Mouse (Mus musculus) liver, adult 2 months (tissue): ENCODE data around the gene Cldn34c1. TPM values are rescaled to one million over a fixed set of nuclear protein-coding genes. Genes with fewer than 3 reads are reported as not detected.
A peak's percentile ranks its signal among the peaks of the same experiment; 100 is the strongest.
"Not testable (repeated sequence)": the region's sequence is repeated elsewhere in the genome, so short reads cannot be mapped to it uniquely, and the experiment has no call there.

Experiments
- DNase-seq: peaks from one replicate; pipeline ENCODE4 v3.0.0-alpha.2; 2011; ENCODE audit warnings: low read depth, low spot score; ENCODE audit errors: extremely low read depth
- H3K27ac ChIP-seq: fragments of 200-500 bp; replicated peaks from 2 replicates; pipeline ENCODE4 v1.5.1; 2012; ENCODE audit warnings: low read depth, mild to moderate bottlenecking, control low read depth, inconsistent platforms, low read length; ENCODE audit not compliant: insufficient read depth
- H3K27me3 ChIP-seq: fragments of 200-500 bp; 2 replicates; pipeline ENCODE4 v1.6.1; 2012; ENCODE audit warnings: mild to moderate bottlenecking, moderate library complexity, low read length, inconsistent platforms; ENCODE audit not compliant: control insufficient read depth, insufficient read depth
- H3K36me3 ChIP-seq: fragments of 200-500 bp; 2 replicates; pipeline ENCODE4 v1.6.1; 2012; ENCODE audit warnings: low read length, inconsistent platforms; ENCODE audit not compliant: control insufficient read depth, insufficient read depth
- H3K4me1 ChIP-seq: fragments of 200-500 bp; 2 replicates; pipeline ENCODE4 v1.6.1; 2011; ENCODE audit warnings: low read length; ENCODE audit not compliant: control insufficient read depth, insufficient read depth
- H3K4me3 ChIP-seq: fragments of 200-500 bp; 2 replicates; pipeline ENCODE4 v1.5.1; 2011; ENCODE audit warnings: low read depth, mild to moderate bottlenecking, control low read depth, low read length, moderate library complexity; ENCODE audit not compliant: insufficient read depth
- H3K79me2 ChIP-seq: fragments of 200-500 bp; 2 replicates; pipeline ENCODE4 v1.6.1; 2012; ENCODE audit warnings: inconsistent platforms, mild to moderate bottlenecking, low read length, moderate library complexity; ENCODE audit not compliant: control insufficient read depth, insufficient read depth
- H3K9ac ChIP-seq: fragments of 200-500 bp; 2 replicates; pipeline ENCODE4 v1.6.1; 2012; ENCODE audit warnings: low read depth, mild to moderate bottlenecking, control low read depth, inconsistent platforms, low read length
- CTCF ChIP-seq: fragments of 200-500 bp; IDR thresholded peaks from 2 replicates; pipeline ENCODE4 v1.5.1; 2011; ENCODE audit warnings: low read depth, low read length, control low read depth
- POLR2A ChIP-seq: fragments of 200-500 bp; IDR thresholded peaks from 2 replicates; pipeline ENCODE4 v1.6.1; 2011; ENCODE audit warnings: low read length, control low read depth; ENCODE audit not compliant: insufficient read depth; ENCODE audit errors: extremely low read depth
- WGBS: fragments of 180-500 bp; shearing (Covaris S2); methylation state at CpG from one replicate; pipeline ENCODE4 v1.1.7; 2018; 5-methylcytosine and 5-hydroxymethylcytosine counted together
- polyA plus RNA-seq: library from polyadenylated mRNA; depleted of rRNA; stranded (reverse); fragments of >200 nt; gene quantifications from 2 replicates; pipeline ENCODE4 v1.2.3, GENCODE M21; 2012; rRNA removed
- total RNA-seq: library from RNA; depleted of rRNA; stranded (reverse); fragments of >200 nt; gene quantifications from 2 replicates; pipeline ENCODE4 v1.2.3, GENCODE M21; 2014; rRNA removed

Gene Cldn34c1
- total RNA-seq, result 1.6 and 2.2 TPM in 2 replicates
- 0.62 and 0.75 TPM in 2 replicates for polyA plus RNA-seq

DNA sequence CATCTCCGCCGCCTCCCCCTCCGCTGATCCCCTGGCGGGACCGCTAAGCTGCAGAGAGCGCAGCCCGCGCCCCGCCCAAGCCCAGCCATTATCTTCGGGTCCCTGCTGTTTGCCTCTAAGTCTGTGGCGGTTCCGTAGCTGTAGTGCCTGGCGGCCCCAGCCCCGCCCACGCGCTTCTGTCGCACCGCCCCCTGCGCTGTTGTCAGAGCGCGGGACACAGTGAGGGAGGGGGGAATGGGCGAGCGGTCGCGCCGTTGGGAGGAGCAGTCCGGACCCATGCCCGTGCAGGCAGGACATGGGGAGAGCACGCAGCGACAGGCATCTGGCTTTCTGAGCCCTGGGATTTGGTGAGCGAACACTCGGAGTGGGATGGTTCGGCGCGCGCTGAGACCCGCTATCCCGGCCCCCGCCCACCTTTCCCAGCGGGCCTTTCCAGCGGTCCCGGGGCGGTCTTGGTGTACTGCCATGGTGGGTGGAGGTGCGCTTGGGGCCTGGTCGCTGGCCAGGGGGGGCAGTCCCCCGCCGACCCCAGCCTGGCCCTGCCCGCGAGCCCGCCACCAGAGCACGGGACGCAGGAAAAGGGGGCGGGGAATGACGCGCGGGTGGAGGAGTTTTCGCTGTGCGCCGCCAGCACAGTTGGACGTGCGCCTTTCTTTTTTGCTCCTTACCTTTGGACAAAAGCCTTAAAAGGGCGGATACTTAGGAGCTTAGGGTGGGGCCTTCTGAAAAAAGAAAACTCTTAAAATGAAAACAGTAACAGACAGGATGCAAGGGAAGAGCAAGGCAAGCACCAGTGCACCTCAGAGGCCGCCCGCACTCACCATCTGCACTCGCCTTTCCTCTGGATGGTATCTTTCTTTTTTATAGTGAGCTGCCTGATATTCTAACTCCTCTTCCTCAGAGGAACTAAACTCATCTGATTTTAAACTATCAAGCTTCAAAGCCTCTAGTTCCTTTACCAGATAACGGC, at the start of gene Cldn34c1:
Gene Cldn34c1, plus strand, starts transcription at position 205 of the 970 bp plus-strand sequence.
- H3K4me3 ChIP-seq, result peak within 1 kb of the TSS; percentile 67
- H3K27me3 ChIP-seq, result no peaks in the 10 kb centered on the region
- peak within 1 kb of the TSS; percentile 84 for H3K9ac ChIP-seq
- 2% methylated on average over 61 of the region's 66 CpGs for WGBS
- no peaks in the 10 kb centered on the region for H3K4me1 ChIP-seq
- peak within 1 kb of the TSS; percentile 70 for H3K27ac ChIP-seq
- DNase-seq, result peak; percentile 61
- no peaks in the 10 kb centered on the region for H3K79me2 ChIP-seq
- H3K36me3 ChIP-seq, result no peaks in the 10 kb centered on the region
- no peak for TF ChIP-seq POLR2A
- no peak for TF ChIP-seq CTCF

- Histone ChIP-seq H3K4me1 (no peaks in the 10 kb centered on the region), H3K4me3 (no peak overlapping the region), H3K9ac (no peak overlapping the region), H3K79me2 (no peaks in the 10 kb centered on the region), H3K27me3 (no peaks in the 10 kb centered on the region), H3K36me3 (no peaks in the 10 kb centered on the region), H3K27ac (no peak overlapping the region)
- WGBS, result 76% methylated on average over 3 of the region's 3 CpGs
- no peak for DNase-seq
- TF ChIP-seq POLR2A (no peak), CTCF (no peak)
Measured at GRCm38 (mm10) chrX:123087441-123087840, 15.9 kb upstream of the Cldn34c1 start.

- WGBS, result 6% methylated on average over 5 of the region's 5 CpGs
- peak overlapping the region; percentile 76 for H3K9ac ChIP-seq
- not testable (repeated sequence) for H3K4me1 ChIP-seq, H3K36me3 ChIP-seq, H3K27me3 ChIP-seq, H3K79me2 ChIP-seq
- peak overlapping the region; percentile 67 for H3K4me3 ChIP-seq
- DNase-seq, result peak; percentile 27
- peak overlapping the region; percentile 59; the same call in 1 of the 2 replicates for H3K27ac ChIP-seq
Measured at GRCm38 (mm10) chrX:123102806-123103205, 489 bp upstream of the Cldn34c1 start.

DNA sequence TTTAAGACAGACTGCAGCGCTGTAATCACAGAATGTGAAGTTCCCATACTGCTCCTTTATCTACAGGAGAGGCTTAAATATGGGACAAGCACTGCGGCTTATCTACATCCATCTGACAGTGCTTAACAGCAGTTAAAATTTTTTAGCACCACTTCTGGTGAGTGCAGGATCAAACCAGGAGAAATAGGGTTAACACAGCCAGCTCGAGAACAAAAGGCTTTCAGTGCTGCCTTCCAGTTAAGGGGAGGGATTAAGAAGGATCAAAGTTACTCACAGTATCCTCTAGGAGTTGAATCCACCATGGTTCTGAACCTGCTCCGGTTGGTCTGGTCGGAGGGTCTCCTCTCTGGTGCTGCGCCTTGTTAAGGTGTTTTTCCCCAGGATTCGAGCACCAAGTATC, 1.4 kb downstream of the Cldn34c1 start:
- 27% methylated on average over 7 of the region's 7 CpGs for WGBS
- DNase-seq, H3K27ac ChIP-seq, H3K4me1 ChIP-seq, H3K79me2 ChIP-seq, H3K36me3 ChIP-seq, H3K9ac ChIP-seq, H3K27me3 ChIP-seq, H3K4me3 ChIP-seq: not testable (repeated sequence)

DNA sequence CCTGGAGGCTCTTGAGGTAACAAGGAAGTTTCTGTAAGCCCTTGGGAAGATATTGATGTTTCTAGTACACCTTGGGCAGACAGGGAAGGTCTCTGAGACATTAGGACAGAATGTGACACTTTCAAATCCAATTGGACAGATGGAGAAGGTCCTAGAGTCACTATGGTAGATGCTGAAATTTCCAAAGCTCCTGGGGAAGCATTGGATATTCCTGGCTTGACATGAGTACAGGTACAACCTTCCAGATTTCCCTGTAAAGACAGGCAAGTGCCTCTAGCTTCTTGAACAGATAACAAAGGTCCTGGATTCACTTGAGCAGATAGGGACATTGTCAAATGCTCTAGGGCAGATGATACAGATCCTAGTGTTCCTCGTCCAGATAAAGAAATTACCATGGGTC, 119.1 kb downstream of the Cldn34c1 start, which contains the start of gene Srsx:
Gene Srsx, minus strand, starts transcription at position 101 of the 400 bp plus-strand sequence.
- 20% methylated on average over 1 of the region's 1 CpGs for WGBS
- not testable (repeated sequence) for H3K9ac ChIP-seq, H3K36me3 ChIP-seq, H3K4me3 ChIP-seq, H3K27ac ChIP-seq, H3K4me1 ChIP-seq, H3K27me3 ChIP-seq, DNase-seq, H3K79me2 ChIP-seq

Other genes starting within 250 kb of the Cldn34c1 start
- gene Gm17521, start 73.8 kb upstream of the Cldn34c1 start, total RNA-seq, result not detected in 2 replicates
- gene Gm17521, start 73.8 kb upstream of the Cldn34c1 start, polyA plus RNA-seq, result not detected in 2 replicates
- not detected in 2 replicates for gene Srsx, start 119.0 kb downstream of the Cldn34c1 start, total RNA-seq
- not detected in 2 replicates for gene Srsx, start 119.0 kb downstream of the Cldn34c1 start, polyA plus RNA-seq
- not detected in 2 replicates for gene Gm17577, start 143.4 kb downstream of the Cldn34c1 start, total RNA-seq
- gene Gm17577, start 143.4 kb downstream of the Cldn34c1 start, polyA plus RNA-seq, result not detected in 2 replicates